Mouse (Mus musculus) kidney, postnatal 25 days (tissue): Measurements from ENCODE around the gene Thbs4.
A peak's percentile ranks its signal among the peaks of the same experiment; 100 is the strongest.
"Not testable (repeated sequence)": the region's sequence is repeated elsewhere in the genome, so short reads cannot be mapped to it uniquely, and the experiment has no call there.

Source experiments
- DNase-seq, 2 experiments: peaks; one replicate each; pipeline ENCODE4 v3.0.0; 2021; ENCODE audit warnings: mixed read lengths in 2 of 2

The Thbs4 gene

GRCm38 (mm10) chr13:92794462-92795214 is at the start of gene Thbs4:
Gene Thbs4, minus strand, starts transcription at chr13:92794818.
- no peak for DNase-seq

GRCm38 (mm10) chr13:92833162-92833561 is 38.5 kb upstream of the Thbs4 start:
- DNase-seq: no peak

- no peak for DNase-seq
Observed at GRCm38 (mm10) chr13:92828820-92829219, 34.2 kb upstream of the Thbs4 start.

DNA sequence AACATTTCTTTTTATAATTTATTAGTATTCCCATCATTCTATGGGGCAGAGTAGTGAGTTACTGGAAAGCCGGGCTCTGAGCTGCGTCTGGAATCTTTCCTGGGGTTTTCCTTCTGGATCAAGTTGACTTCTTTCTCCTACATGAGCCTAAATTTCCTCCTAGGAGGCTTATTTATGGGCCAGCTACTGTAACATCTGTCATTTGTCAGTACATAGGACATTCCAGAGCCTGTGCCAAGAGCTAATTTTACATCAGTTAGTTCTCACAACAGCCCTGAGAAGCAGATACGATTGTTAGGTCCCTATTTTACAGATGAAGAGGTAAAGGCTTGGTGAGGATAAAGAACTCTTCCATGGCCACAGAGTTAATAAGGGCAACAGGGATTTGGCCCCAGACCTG is 22.7 kb upstream of the Thbs4 start:
- no peak for DNase-seq

GRCm38 (mm10) chr13:92816329-92816728 is 21.7 kb upstream of the Thbs4 start:
- DNase-seq: no peak

DNA sequence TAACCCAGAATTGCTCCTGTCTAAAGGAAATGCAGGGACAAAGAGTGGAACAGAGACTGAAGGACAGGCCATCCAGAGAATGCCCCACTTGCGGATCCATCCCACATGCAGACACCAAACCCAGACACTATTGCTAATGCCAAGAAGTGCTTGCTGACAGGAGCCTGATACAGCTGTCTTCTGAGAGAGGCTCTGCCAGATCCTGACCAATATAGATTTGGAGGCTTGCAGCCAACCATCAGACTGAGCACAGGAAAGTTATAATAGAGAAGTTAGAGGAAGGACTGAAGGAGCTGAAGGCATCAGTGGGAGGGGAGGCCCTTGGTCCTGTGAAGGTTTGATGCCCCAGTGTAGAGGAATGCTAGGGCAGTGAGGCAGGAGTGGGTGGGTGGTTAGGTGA is 16.0 kb upstream of the Thbs4 start:
- DNase-seq: not testable (repeated sequence)

- no peak for DNase-seq
Observed at GRCm38 (mm10) chr13:92807849-92808248, 13.2 kb upstream of the Thbs4 start.

GRCm38 (mm10) chr13:92806785-92807184 is 12.2 kb upstream of the Thbs4 start:
- DNase-seq: no peak

- no peak for DNase-seq
Observed at GRCm38 (mm10) chr13:92799306-92799925, 4.8 kb upstream of the Thbs4 start.

GRCm38 (mm10) chr13:92798830-92799229 is 4.2 kb upstream of the Thbs4 start:
- DNase-seq: no peak

GRCm38 (mm10) chr13:92793636-92794035 is 982 bp downstream of the Thbs4 start:
- peak; percentile 5 to 73 for DNase-seq

GRCm38 (mm10) chr13:92791474-92791873 is 3.1 kb downstream of the Thbs4 start:
- no peak for DNase-seq

GRCm38 (mm10) chr13:92784311-92784710 is 10.3 kb downstream of the Thbs4 start:
- DNase-seq: no peak

DNA sequence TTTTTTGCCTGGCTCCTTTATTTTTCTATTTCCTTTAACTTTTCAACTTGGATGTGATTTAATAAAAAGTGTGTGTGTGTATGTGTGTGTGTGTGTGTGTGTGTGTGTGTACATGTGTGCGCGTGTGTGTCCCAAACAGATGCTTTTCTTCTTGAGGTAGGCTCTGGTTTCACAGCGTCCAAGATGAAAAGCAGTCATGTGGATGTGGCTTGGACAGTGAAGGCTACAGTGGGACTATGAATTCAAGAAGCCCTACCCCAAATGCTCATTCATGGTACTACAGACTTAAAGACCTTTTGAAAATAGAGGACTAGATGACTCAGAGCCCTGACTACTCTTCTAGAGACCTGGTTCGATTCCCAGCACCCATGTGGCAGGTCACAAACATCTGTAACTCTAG is 11.1 kb downstream of the Thbs4 start:
- no peak for DNase-seq

GRCm38 (mm10) chr13:92780927-92781326 is 13.7 kb downstream of the Thbs4 start:
- DNase-seq: no peak

- DNase-seq: no peak
Observed at GRCm38 (mm10) chr13:92780076-92780475, 14.5 kb downstream of the Thbs4 start.

DNA sequence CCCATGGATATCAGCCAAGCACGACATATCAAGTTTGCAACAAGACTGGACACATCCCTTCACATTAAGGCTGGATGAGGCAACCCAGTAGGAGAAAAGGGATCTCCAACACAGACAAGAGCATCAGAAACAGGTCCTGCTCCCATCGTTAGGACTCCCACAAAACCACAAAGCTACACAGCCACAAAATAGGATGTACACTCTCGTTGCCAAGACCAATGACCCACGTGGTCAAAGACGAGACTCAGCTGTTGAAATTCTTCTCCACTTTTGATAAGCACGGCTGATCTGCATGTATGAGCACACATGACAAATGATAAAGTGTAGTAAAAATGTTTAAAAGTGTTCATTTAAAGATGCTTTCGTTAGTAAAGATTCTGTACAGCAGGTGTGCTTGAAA is 16.0 kb downstream of the Thbs4 start:
- no peak for DNase-seq

GRCm38 (mm10) chr13:92775916-92776315 is 18.7 kb downstream of the Thbs4 start:
- DNase-seq: no peak

- no peak for DNase-seq
Observed at GRCm38 (mm10) chr13:92774887-92775286, 19.7 kb downstream of the Thbs4 start.

- DNase-seq: no peak
Observed at GRCm38 (mm10) chr13:92772500-92772899, 22.1 kb downstream of the Thbs4 start.

- DNase-seq: no peak
Observed at GRCm38 (mm10) chr13:92771566-92771965, 23.1 kb downstream of the Thbs4 start.

DNA sequence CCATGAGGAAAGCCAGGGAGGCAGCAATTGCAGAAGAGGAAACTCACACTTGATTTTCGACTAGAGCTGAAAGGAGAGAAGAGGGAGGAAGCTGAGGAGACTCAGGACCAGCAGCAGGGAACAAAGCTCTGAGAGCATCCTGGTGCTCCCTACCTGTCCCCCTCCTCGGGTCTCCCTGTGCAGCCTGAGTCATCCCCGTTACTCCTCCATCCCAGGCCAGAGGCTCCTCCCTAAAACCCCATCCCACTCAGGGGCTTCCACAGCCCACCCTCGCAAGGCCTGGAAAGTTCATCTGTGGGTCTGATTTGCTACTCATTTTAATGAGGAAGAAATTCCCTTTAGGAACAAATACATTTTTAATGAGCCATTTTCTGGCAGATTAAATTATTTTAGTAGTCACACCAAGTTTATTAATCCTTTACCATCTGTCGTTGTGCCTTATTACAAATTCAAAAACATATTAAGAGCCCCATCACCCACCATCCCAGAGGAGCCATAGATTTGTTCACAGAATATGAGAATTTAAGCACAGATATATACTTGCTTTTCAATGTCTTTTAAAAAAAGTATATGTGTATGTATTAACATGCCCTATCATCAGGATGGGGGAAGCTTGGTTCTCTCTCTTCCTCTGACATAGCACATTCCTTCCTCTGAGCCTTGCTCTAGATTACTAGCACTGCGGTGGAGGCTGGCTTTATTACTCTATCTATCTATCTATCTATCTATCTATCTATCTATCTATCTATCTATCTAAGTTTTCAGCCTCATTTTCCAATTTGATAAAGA is 29.0 kb downstream of the Thbs4 start:
- DNase-seq: no peak

DNA sequence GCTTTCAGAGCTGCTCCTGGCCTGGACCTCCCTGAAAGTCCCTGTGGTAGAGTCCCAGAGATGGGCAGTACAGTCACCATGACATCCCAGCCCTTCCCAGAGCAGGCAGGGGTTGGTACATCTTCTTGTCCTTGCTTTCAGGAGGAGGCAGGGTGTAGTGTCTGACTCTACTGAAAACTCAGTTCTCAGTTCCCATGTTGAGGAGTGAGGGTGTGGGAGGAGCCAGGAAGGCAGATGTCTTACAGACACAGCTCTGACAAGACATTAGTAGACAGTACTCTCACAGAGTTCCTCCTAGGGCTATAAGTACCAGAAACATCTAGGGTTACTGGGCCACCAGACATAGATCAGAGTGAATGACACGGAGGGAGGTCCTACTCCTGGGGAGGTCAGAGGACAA is 32.3 kb downstream of the Thbs4 start:
- no peak for DNase-seq

DNA sequence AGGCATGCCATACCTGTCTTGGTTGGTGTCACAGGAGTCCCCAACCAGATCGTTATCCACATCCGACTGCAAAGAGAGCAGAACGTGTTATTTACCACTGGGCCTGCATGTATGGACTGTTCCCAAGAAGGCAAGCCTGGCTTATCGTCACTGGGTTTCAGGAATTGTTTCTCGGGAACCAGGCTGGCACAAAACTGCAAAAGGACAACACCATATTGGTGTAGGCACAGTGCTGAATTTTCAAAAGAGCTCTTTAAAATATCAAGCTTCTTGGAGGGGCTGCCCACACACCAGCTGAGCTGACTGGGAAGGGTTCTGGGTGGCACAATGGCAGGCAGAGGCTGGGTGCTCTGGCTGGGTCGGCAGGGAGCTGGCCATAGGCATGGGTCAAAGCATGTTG is 34.1 kb downstream of the Thbs4 start:
- no peak for DNase-seq
